Mouse (Mus musculus): ENCODE measurements around the gene Ginm1. TPM values are rescaled to one million over a fixed set of nuclear protein-coding genes. Genes with fewer than 3 reads are reported as not detected.
A peak's percentile ranks its signal among the peaks of the same experiment; 100 is the strongest.

Gene Ginm1
- polyA plus RNA-seq, 1 experiment from 2014 or later: 78.9 TPM

- no peaks in the 10 kb centered on the region for H3K27me3 ChIP-seq (ENCODE audit: insufficient read depth, low read length)
- no peak overlapping the region for H3K9ac ChIP-seq (replicated peaks)
- 0 out of 2 replicates have a peak, but pooled peaks cover 2% of the 10 kb centered on the region for H3K36me3 ChIP-seq (replicated peaks; ENCODE audit: insufficient read depth, low read length)
- no peak overlapping the region for H3K4me3 ChIP-seq (ENCODE audit: low read depth, low read length)
- H3K4me2 ChIP-seq (ENCODE audit: low read depth, low read length): no peak overlapping the region
- DNase-seq (no peak), ATAC-seq (peak; percentile 35; the same call in 1 of the 2 replicates)
- no peak overlapping the region for H3K27ac ChIP-seq (ENCODE audit: low read depth)
- no peaks in the 10 kb centered on the region for H3K9me3 ChIP-seq (ENCODE audit: low read length)
- H3K4me1 ChIP-seq (ENCODE audit: insufficient read depth): peaks cover 6% of the 10 kb centered on the region
- no peak for TF ChIP-seq CTCF (IDR thresholded peaks at IDR 0.05; ENCODE audit: low read depth)
- TF ChIP-seq EP300 (IDR thresholded peaks at IDR 0.05; ENCODE audit: low read depth): no peak
These were observed 55.5 kb downstream of the Ginm1 start for GRCm38 (mm10) chr10:7737122-7737521.

DNA sequence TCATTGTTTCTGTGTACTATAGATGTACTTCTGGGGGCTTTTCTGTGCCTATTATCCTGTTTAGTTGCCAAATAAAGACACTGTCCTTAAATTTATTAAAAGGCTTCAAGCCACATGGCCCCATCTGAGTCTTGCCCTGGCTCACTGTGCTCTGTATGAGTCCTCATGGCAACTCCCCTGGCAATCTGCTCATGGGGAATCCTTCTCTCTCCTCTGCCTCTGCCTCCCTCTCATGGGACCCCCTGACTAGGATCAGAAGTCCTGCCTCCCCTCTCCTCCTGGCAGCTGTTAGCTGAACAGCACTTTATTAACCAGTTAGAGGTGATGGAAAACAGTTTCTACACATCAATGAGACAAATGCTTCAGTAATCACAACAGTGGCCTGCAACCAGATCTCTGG lies 61.0 kb downstream of the Ginm1 start:
- H3K4me3 ChIP-seq (ENCODE audit: low read depth, low read length): no peak overlapping the region
- no peak for TF ChIP-seq EP300 (IDR thresholded peaks at IDR 0.05; ENCODE audit: low read depth)
- no peak for TF ChIP-seq CTCF (IDR thresholded peaks at IDR 0.05; ENCODE audit: low read depth)
- no peaks in the 10 kb centered on the region for H3K9me3 ChIP-seq (ENCODE audit: low read length)
- no peaks in the 10 kb centered on the region for H3K36me3 ChIP-seq (replicated peaks; ENCODE audit: insufficient read depth, low read length)
- no peak overlapping the region for H3K9ac ChIP-seq (replicated peaks)
- H3K27ac ChIP-seq (ENCODE audit: low read depth): no peak overlapping the region
- H3K4me1 ChIP-seq (ENCODE audit: insufficient read depth): peaks cover 3% of the 10 kb centered on the region
- no peak for DNase-seq
- H3K4me2 ChIP-seq (ENCODE audit: low read depth, low read length): no peak overlapping the region
- no peaks in the 10 kb centered on the region for H3K27me3 ChIP-seq (ENCODE audit: insufficient read depth, low read length)
- ATAC-seq: no peak

- H3K27me3 ChIP-seq (ENCODE audit: insufficient read depth, low read length): no peaks in the 10 kb centered on the region
- H3K27ac ChIP-seq (ENCODE audit: low read depth): 0 out of 2 replicates have a peak overlapping the region, but pooled peaks have one; percentile 44
- H3K9ac ChIP-seq (replicated peaks): peak overlapping the region; percentile 68
- no peak for ATAC-seq
- H3K9me3 ChIP-seq (ENCODE audit: low read length): no peaks in the 10 kb centered on the region
- peak overlapping the region; percentile 94 for H3K4me2 ChIP-seq (ENCODE audit: low read depth, low read length)
- H3K4me3 ChIP-seq (ENCODE audit: low read depth, low read length): peak overlapping the region; percentile 88
- H3K36me3 ChIP-seq (replicated peaks; ENCODE audit: insufficient read depth, low read length): no peaks in the 10 kb centered on the region
- DNase-seq: no peak
- H3K4me1 ChIP-seq (ENCODE audit: insufficient read depth): peaks cover 5% of the 10 kb centered on the region
- 13% methylated on average over 3 of the region's 3 CpGs for WGBS (ENCODE audit: insufficient replicate concordance)
- TF ChIP-seq CTCF (IDR thresholded peaks at IDR 0.05; ENCODE audit: low read depth): no peak
These were observed 65.6 kb downstream of the Ginm1 start for GRCm38 (mm10) chr10:7727011-7727410.

GRCm38 (mm10) chr10:7726501-7726812 lies 66.2 kb downstream of the Ginm1 start:
- Histone ChIP-seq H3K36me3 (replicated peaks; ENCODE audit: insufficient read depth, low read length) (no peaks in the 10 kb centered on the region), H3K27me3 (ENCODE audit: insufficient read depth, low read length) (no peaks in the 10 kb centered on the region), H3K4me3 (ENCODE audit: low read depth, low read length) (peak overlapping the region; percentile 88), H3K4me1 (ENCODE audit: insufficient read depth) (peaks cover 5% of the 10 kb centered on the region), H3K9me3 (ENCODE audit: low read length) (no peaks in the 10 kb centered on the region), H3K27ac (ENCODE audit: low read depth) (peak overlapping the region; percentile 81), H3K4me2 (ENCODE audit: low read depth, low read length) (peak overlapping the region; percentile 94), H3K9ac (replicated peaks) (peak overlapping the region; percentile 68)
- DNase-seq: no peak
- no peak for ATAC-seq
- 0% methylated on average over 8 of the region's 8 CpGs for WGBS (ENCODE audit: insufficient replicate concordance)
- TF ChIP-seq CTCF (IDR thresholded peaks at IDR 0.05; ENCODE audit: low read depth): no peak

- DNase-seq (peak; percentile 99), ATAC-seq (peak; percentile 99)
- Histone ChIP-seq H3K4me1 (ENCODE audit: insufficient read depth) (peaks cover 5% of the 10 kb centered on the region), H3K9me3 (ENCODE audit: low read length) (no peaks in the 10 kb centered on the region), H3K27me3 (ENCODE audit: insufficient read depth, low read length) (no peaks in the 10 kb centered on the region), H3K4me3 (ENCODE audit: low read depth, low read length) (peak within 1 kb of the TSS; percentile 88), H3K36me3 (replicated peaks; ENCODE audit: insufficient read depth, low read length) (no peaks in the 10 kb centered on the region), H3K9ac (replicated peaks) (peak within 1 kb of the TSS; percentile 68), H3K4me2 (ENCODE audit: low read depth, low read length) (peak within 1 kb of the TSS; percentile 94), H3K27ac (ENCODE audit: low read depth) (peak within 1 kb of the TSS; percentile 81)
- whole genome bisulfite sequencing (ENCODE audit: insufficient replicate concordance): under 1% methylated on average over 49 of the region's 49 CpGs
- TF ChIP-seq CTCF (IDR thresholded peaks at IDR 0.05; ENCODE audit: low read depth) (no peak), EP300 (IDR thresholded peaks at IDR 0.05; ENCODE audit: low read depth) (0 out of 2 replicates have a peak, but pooled peaks have one; percentile 26)
These were observed 66.7 kb downstream of the Ginm1 start, which contains the start of gene Katna1 for GRCm38 (mm10) chr10:7725751-7726500. TSS of gene Katna1 (plus strand) at chr10:7726000.

Small RNAs within 50 kb of the gene (microRNA-seq; reads per million reads assigned to microRNA genes)
- gene Mir5104: 9.3 reads per million, percentile 17 among the genes with 10 or more reads in this experiment

Other genes with a start within 250 kb of the Ginm1 start
- 0.26 and 0.28 TPM in 2 replicates for gene Lrp11, start 203.0 kb downstream of the Ginm1 start, polyA plus RNA-seq (2015; fragmentation: Nextera tagmentation; extraction: Ambion mirVana)
- gene Nup43, start 125.3 kb downstream of the Ginm1 start, polyA plus RNA-seq (2015; fragmentation: Nextera tagmentation; extraction: Ambion mirVana): 12.4 and 13.7 TPM in 2 replicates
- gene Pcmt1, start 111.7 kb downstream of the Ginm1 start, polyA plus RNA-seq (2015; fragmentation: Nextera tagmentation; extraction: Ambion mirVana): 64.8 and 67.2 TPM in 2 replicates
- 2.1 and 2.5 TPM in 2 replicates for gene Lats1, start 111.6 kb downstream of the Ginm1 start, polyA plus RNA-seq (2015; fragmentation: Nextera tagmentation; extraction: Ambion mirVana)
- 20.1 and 21.2 TPM in 2 replicates for gene Katna1, start 66.8 kb downstream of the Ginm1 start, polyA plus RNA-seq (2015; fragmentation: Nextera tagmentation; extraction: Ambion mirVana)
- gene Ppil4, start 67 bp upstream of the Ginm1 start, polyA plus RNA-seq (2015; fragmentation: Nextera tagmentation; extraction: Ambion mirVana): 14.1 and 14.2 TPM in 2 replicates
- 0.70 and 0.82 TPM in 2 replicates for gene Zc3h12d, start 39.6 kb upstream of the Ginm1 start, polyA plus RNA-seq (2015; fragmentation: Nextera tagmentation; extraction: Ambion mirVana)
- 11.8 and 12.9 TPM in 2 replicates for gene Tab2, start 163.4 kb upstream of the Ginm1 start, polyA plus RNA-seq (2015; fragmentation: Nextera tagmentation; extraction: Ambion mirVana)